In genomic region chr15:86058931-86059834, GRCm38 (mm10) we compare ENCODE assay signal across 8 mouse cellular contexts. TPM values are rescaled to one million over a fixed set of nuclear protein-coding genes. Genes with fewer than 3 reads are reported as not detected.
DNase-seq lines count a peak whose midpoint lies in the region; ATAC-seq and TF ChIP-seq lines count a peak whose summit lies in the region.

No protein-coding gene starts in this region.

- ATAC-seq in hindbrain, embryonic 11.5 days (ENCODE audit: low FRiP score) = peak; percentile 69
- ATAC-seq in lung, postnatal 0 days = peak; percentile 32
- ATAC-seq in stomach, postnatal 0 days (ENCODE audit: low FRiP score, low TSS enrichment) = peak; percentile 28

- H3K27me3 ChIP-seq in E14TG2a.4 (ENCODE audit: insufficient read depth, low read length) = peaks cover 56% of the 10 kb centered on the region
- no peaks in the 10 kb centered on the region for H3K27me3 ChIP-seq in hindbrain, embryonic 11.5 days (ENCODE audit: control insufficient read depth, insufficient read depth, low read length)
- no peaks in the 10 kb centered on the region for H3K27me3 ChIP-seq in lung, postnatal 0 days (replicated peaks; ENCODE audit: insufficient read depth, low read length)
- no peaks in the 10 kb centered on the region for H3K27me3 ChIP-seq in stomach, postnatal 0 days (ENCODE audit: control insufficient read depth, insufficient read depth, low read length)

- peak overlapping the region; percentile 91 for H3K27ac ChIP-seq in cortical plate, adult 2 months (ENCODE audit: insufficient read depth, low read length)
- peak overlapping the region; percentile 74 for H3K27ac ChIP-seq in hindbrain, embryonic 11.5 days (ENCODE audit: low read depth, low read length)
- H3K27ac ChIP-seq in lung, postnatal 0 days (ENCODE audit: low read length) = peak overlapping the region; percentile 73
- peak overlapping the region; percentile 87 for H3K27ac ChIP-seq in stomach, postnatal 0 days (replicated peaks)

- H3K4me2 ChIP-seq in hindbrain, embryonic 11.5 days (replicated peaks; ENCODE audit: low read depth, low read length) = peak overlapping the region; percentile 88
- H3K4me2 ChIP-seq in lung, postnatal 0 days (replicated peaks; ENCODE audit: low read depth, low read length) = peak overlapping the region; percentile 99
- H3K4me2 ChIP-seq in stomach, postnatal 0 days (replicated peaks; ENCODE audit: low read depth) = peak overlapping the region; percentile 98

- H3K9ac ChIP-seq in hindbrain, embryonic 11.5 days (ENCODE audit: low read depth, low read length) = peak overlapping the region; percentile 94
- H3K9ac ChIP-seq in lung, postnatal 0 days (replicated peaks; ENCODE audit: low read depth) = peak overlapping the region; percentile 69
- H3K9ac ChIP-seq in stomach, postnatal 0 days (ENCODE audit: low read length) = peak overlapping the region; percentile 92

- peaks cover 37% of the 10 kb centered on the region for H3K4me1 ChIP-seq in E14TG2a.4 (replicated peaks; ENCODE audit: low read depth, low read length)
- H3K4me1 ChIP-seq in cortical plate, adult 2 months (ENCODE audit: control insufficient read depth, insufficient read depth, low read length) = peaks cover 18% of the 10 kb centered on the region; the same call in 1 of the 2 replicates
- no peaks in the 10 kb centered on the region for H3K4me1 ChIP-seq in hindbrain, embryonic 11.5 days (replicated peaks; ENCODE audit: control insufficient read depth, insufficient read depth, low read length)
- H3K4me1 ChIP-seq in lung, postnatal 0 days (ENCODE audit: insufficient read depth, low read depth, low read length) = peaks cover 17% of the 10 kb centered on the region
- H3K4me1 ChIP-seq in stomach, postnatal 0 days (replicated peaks; ENCODE audit: control insufficient read depth, insufficient read depth) = peaks cover 9% of the 10 kb centered on the region; the same call in 1 of the 2 replicates

- TF ChIP-seq EP300 in lung, postnatal 0 days (IDR thresholded peaks at IDR 0.05) = no peak
- TF ChIP-seq EP300 in stomach, postnatal 0 days (optimal IDR thresholded peaks at IDR 0.05) = no peak

- no peak for TF ChIP-seq POLR2A in cortical plate, adult 2 months (IDR thresholded peaks at IDR 0.05; ENCODE audit: extremely low read depth, insufficient read depth, low read length)

- WGBS in hindbrain, embryonic 11.5 days = 2% methylated on average over 34 of the region's 49 CpGs
- WGBS in lung, postnatal 0 days = 7% methylated on average over 30 of the region's 49 CpGs
- 4% methylated on average over 36 of the region's 49 CpGs for WGBS in stomach, postnatal 0 days

- no peak for TF ChIP-seq CTCF in E14TG2a.4 (conservative IDR thresholded peaks at IDR 0.05; ENCODE audit: low read length)
- TF ChIP-seq CTCF in cortical plate, adult 2 months (IDR thresholded peaks at IDR 0.05; ENCODE audit: extremely low read depth, insufficient read depth, low read length) = no peak
- no peak for TF ChIP-seq CTCF in lung, postnatal 0 days (IDR thresholded peaks at IDR 0.05)
- TF ChIP-seq CTCF in stomach, postnatal 0 days (IDR thresholded peaks at IDR 0.05; ENCODE audit: low read depth) = no peak

- no peaks in the 10 kb centered on the region for H3K9me3 ChIP-seq in E14TG2a.4 (ENCODE audit: low read length)
- no peaks in the 10 kb centered on the region for H3K9me3 ChIP-seq in hindbrain, embryonic 11.5 days (ENCODE audit: control insufficient read depth, low read length)
- H3K9me3 ChIP-seq in lung, postnatal 0 days (ENCODE audit: low read length) = no peaks in the 10 kb centered on the region
- no peaks in the 10 kb centered on the region for H3K9me3 ChIP-seq in stomach, postnatal 0 days (ENCODE audit: control insufficient read depth, low read length)

- peak overlapping the region; percentile 92 for H3K4me3 ChIP-seq in E14TG2a.4 (replicated peaks; ENCODE audit: low read length)
- peak overlapping the region; percentile 73 for H3K4me3 ChIP-seq in cortical plate, adult 2 months (ENCODE audit: insufficient read depth, low read length)
- peak overlapping the region; percentile 87 for H3K4me3 ChIP-seq in hindbrain, embryonic 11.5 days (ENCODE audit: low read depth, low read length)
- peak overlapping the region; percentile 83 for H3K4me3 ChIP-seq in lung, postnatal 0 days (ENCODE audit: low read depth, low read length)
- H3K4me3 ChIP-seq in stomach, postnatal 0 days (ENCODE audit: low read depth, low read length) = peak overlapping the region; percentile 82

- DNase-seq in heart, adult 11 months = peak; percentile 97
- DNase-seq in heart, adult 9 months (ENCODE audit: low spot score in 2 of 2) = no peak
- DNase-seq in hindbrain, embryonic 11.5 days (ENCODE audit: low spot score) = peak; percentile 74
- DNase-seq in lung, postnatal 0 days (ENCODE audit: low spot score) = no peak
- no peak for DNase-seq in stomach, postnatal 0 days (ENCODE audit: low spot score)
- no peak for DNase-seq in layer of hippocampus, postnatal 25 days (ENCODE audit: extremely low spot score in 1 of 2, low spot score in 1 of 2)

- no peaks in the 10 kb centered on the region for H3K36me3 ChIP-seq in E14TG2a.4 (ENCODE audit: insufficient read depth, low read length)
- no peaks in the 10 kb centered on the region for H3K36me3 ChIP-seq in hindbrain, embryonic 11.5 days (ENCODE audit: control insufficient read depth, insufficient read depth, low read length)
- H3K36me3 ChIP-seq in lung, postnatal 0 days (ENCODE audit: insufficient read depth, low read length) = no peaks in the 10 kb centered on the region
- H3K36me3 ChIP-seq in stomach, postnatal 0 days (ENCODE audit: control insufficient read depth, insufficient read depth, low read length) = no peaks in the 10 kb centered on the region; the same call in 1 of the 2 replicates

RNA-seq across cellular contexts. Expression of gene Gramd4, which starts 1.7 kb away (rescaled TPM):
- polyA plus RNA-seq in cortical plate, adult 2 months (2012; rRNA removed) = 32.6 and 34.3 TPM in 2 replicates
- polyA plus RNA-seq in hindbrain, embryonic 11.5 days (2014; fragmentation: Nextera tagmentation; extraction: Ambion mirVana) = 8.7 and 10.1 TPM in 2 replicates
- 9.9 and 11.1 TPM in 2 replicates for polyA plus RNA-seq in lung, postnatal 0 days (2015; fragmentation: Nextera tagmentation; extraction: Ambion mirVana)
- 11.1 and 11.4 TPM in 2 replicates for polyA plus RNA-seq in stomach, postnatal 0 days (2015; fragmentation: Nextera tagmentation; extraction: Ambion mirVana)
- 10 to 100 TPM; 25.9 to 27.7 TPM for total RNA-seq in layer of hippocampus, postnatal 25 days (2021)

RNA-seq across cellular contexts. Expression of gene Celsr1, which starts 25.6 kb away (rescaled TPM):
- 2.2 and 2.4 TPM in 2 replicates for polyA plus RNA-seq in cortical plate, adult 2 months (2012; rRNA removed)
- polyA plus RNA-seq in hindbrain, embryonic 11.5 days (2014; fragmentation: Nextera tagmentation; extraction: Ambion mirVana) = 4.6 and 5.1 TPM in 2 replicates
- 2.1 and 2.2 TPM in 2 replicates for polyA plus RNA-seq in lung, postnatal 0 days (2015; fragmentation: Nextera tagmentation; extraction: Ambion mirVana)
- 2.0 and 2.2 TPM in 2 replicates for polyA plus RNA-seq in stomach, postnatal 0 days (2015; fragmentation: Nextera tagmentation; extraction: Ambion mirVana)
- 1 to 10 TPM; 4.5 to 6.1 TPM for total RNA-seq in layer of hippocampus, postnatal 25 days (2021)

Comparison
In these comparisons a context has a peak if more than half of its experiments do, and no peak if none do; other contexts are left out.
1. DNase-seq: peak in heart, adult 11 months (single experiment) and hindbrain, embryonic 11.5 days (single experiment); none in heart, adult 9 months (0 of 2), lung, postnatal 0 days (single experiment), stomach, postnatal 0 days (single experiment) and layer of hippocampus, postnatal 25 days (0 of 2).
2. Peak in every context shown above with its lines, with median percentiles within 50 percentile points of each other: H3K4me3 ChIP-seq, H3K27ac ChIP-seq, ATAC-seq, H3K4me2 ChIP-seq and H3K9ac ChIP-seq.